Mouse (Mus musculus) MEL (cell line): ENCODE measurements around the gene Abcc6. TPM values are rescaled to one million over a fixed set of nuclear protein-coding genes. Genes with fewer than 3 reads are reported as not detected.

ENCODE experiments used
- DNase-seq: peaks from one replicate; pipeline ENCODE4 v3.0.0; 2011; ENCODE audit warnings: low read depth, low spot score
- H3K27ac ChIP-seq: 2 replicates; pipeline ENCODE4 v1.5.1; 2012; ENCODE audit warnings: low read depth, mild to moderate bottlenecking, control low read depth, low read length, moderate library complexity; ENCODE audit not compliant: control insufficient read depth
- H3K27me3 ChIP-seq, 2 experiments: fragments of 150-350 bp in 1 of 2; sonication (generic) in 1 of 2; 2 replicates each; pipeline ENCODE4 v1.6.1; 2012; ENCODE audit warnings: low read length in 2 of 2, mild to moderate bottlenecking in 2 of 2, improper control_type of control experiment in 1 of 2, moderate library complexity in 1 of 2; ENCODE audit not compliant: insufficient read depth in 2 of 2, control insufficient read depth in 1 of 2
- H3K36me3 ChIP-seq, 2 experiments: 2 replicates each; pipeline ENCODE4 v1.6.1; 2012 to 2014; ENCODE audit warnings: low read length in 2 of 2, improper control_type of control experiment in 1 of 2, inconsistent platforms in 1 of 2, mild to moderate bottlenecking in 1 of 2; ENCODE audit not compliant: insufficient read depth in 2 of 2, control insufficient read depth in 1 of 2
- H3K4me1 ChIP-seq, 2 experiments: fragments of 150-350 bp in 1 of 2; sonication (generic) in 1 of 2; 2 replicates each; pipeline ENCODE4 v1.6.1; 2012; ENCODE audit warnings: low read length in 2 of 2, improper control_type of control experiment in 1 of 2, mild to moderate bottlenecking in 1 of 2; ENCODE audit not compliant: insufficient read depth in 2 of 2, control insufficient read depth in 1 of 2
- H3K4me3 ChIP-seq, 2 experiments: fragments of 150-350 bp in 1 of 2; sonication (generic) in 1 of 2; 2 replicates each; pipeline ENCODE4 v1.5.1; 2012; ENCODE audit warnings: low read depth in 2 of 2, low read length in 2 of 2, mild to moderate bottlenecking in 2 of 2, moderate library complexity in 2 of 2, control low read depth in 1 of 2, improper control_type of control experiment in 1 of 2; ENCODE audit not compliant: control insufficient read depth in 1 of 2, insufficient read depth in 1 of 2
- H3K79me2 ChIP-seq: 2 replicates; pipeline ENCODE4 v1.6.1; 2012; ENCODE audit warnings: mild to moderate bottlenecking, low read length, moderate library complexity; ENCODE audit not compliant: control insufficient read depth, poor library complexity, insufficient read depth
- H3K9ac ChIP-seq: 2 replicates; pipeline ENCODE4 v1.6.1; 2012; ENCODE audit warnings: low read depth, mild to moderate bottlenecking, control low read depth, low read length, moderate library complexity; ENCODE audit not compliant: control insufficient read depth, poor library complexity, severe bottlenecking
- H3K9me3 ChIP-seq: fragments of 150-350 bp; sonication (generic); replicated peaks from 2 replicates; pipeline ENCODE4 v1.6.1; 2012; ENCODE audit warnings: mild to moderate bottlenecking, low read length, improper control_type of control experiment, moderate library complexity; ENCODE audit not compliant: insufficient read depth
- BHLHE40 ChIP-seq: IDR thresholded peaks from 2 replicates; pipeline ENCODE4 v1.6.1; 2012; ENCODE audit warnings: low read depth, mild to moderate bottlenecking, inconsistent platforms, low read length, improper control_type of control experiment, borderline replicate concordance
- CHD1 ChIP-seq: IDR thresholded peaks from 2 replicates; pipeline ENCODE4 v1.6.1; 2012; ENCODE audit warnings: low read depth, mild to moderate bottlenecking, inconsistent platforms, low read length, improper control_type of control experiment
- E2F4 ChIP-seq: IDR thresholded peaks from 2 replicates; pipeline ENCODE4 v1.6.1; 2011; ENCODE audit warnings: low read depth, low read length, improper control_type of control experiment, borderline replicate concordance
- ETS1 ChIP-seq: IDR thresholded peaks from 2 replicates; pipeline ENCODE4 v1.6.1; 2012; ENCODE audit warnings: low read depth, mild to moderate bottlenecking, inconsistent platforms, low read length, improper control_type of control experiment, moderate library complexity
- GATA1 ChIP-seq: IDR thresholded peaks from 2 replicates; pipeline ENCODE4 v1.6.1; 2011; ENCODE audit warnings: low read depth, low read length, improper control_type of control experiment
- HCFC1 ChIP-seq: IDR thresholded peaks from 2 replicates; pipeline ENCODE4 v1.6.1; 2012; ENCODE audit warnings: low read depth, mild to moderate bottlenecking, inconsistent platforms, low read length, improper control_type of control experiment, moderate library complexity
- MAX ChIP-seq: IDR thresholded peaks from 2 replicates; pipeline ENCODE4 v1.6.1; 2011; ENCODE audit warnings: low read length, improper control_type of control experiment
- MEF2A ChIP-seq: IDR thresholded peaks from 2 replicates; pipeline ENCODE4 v1.6.1; 2014; ENCODE audit warnings: low read depth, mild to moderate bottlenecking, inconsistent platforms, low read length, improper control_type of control experiment; ENCODE audit not compliant: poor library complexity, insufficient replicate concordance, severe bottlenecking; ENCODE audit errors: extremely low read depth
- MXI1 ChIP-seq: IDR thresholded peaks from 2 replicates; pipeline ENCODE4 v1.6.1; 2011; ENCODE audit warnings: mild to moderate bottlenecking, low read depth, low read length, improper control_type of control experiment
- MYB ChIP-seq: IDR thresholded peaks from 2 replicates; pipeline ENCODE4 v1.6.1; 2011; ENCODE audit warnings: mild to moderate bottlenecking, low read depth, low read length, improper control_type of control experiment
- MYC ChIP-seq: IDR thresholded peaks from 2 replicates; pipeline ENCODE4 v1.6.1; 2011; ENCODE audit warnings: low read depth, mild to moderate bottlenecking, low read length, improper control_type of control experiment, moderate library complexity
- NELFE ChIP-seq: IDR thresholded peaks from 2 replicates; pipeline ENCODE4 v1.6.1; 2011; ENCODE audit warnings: low read depth, low read length, improper control_type of control experiment
- POLR2AphosphoS2 ChIP-seq: IDR thresholded peaks from 2 replicates; pipeline ENCODE4 v1.6.1; 2011; ENCODE audit warnings: low read length, improper control_type of control experiment
- POLR2AphosphoS5 ChIP-seq: IDR thresholded peaks from 2 replicates; pipeline ENCODE4 v1.6.1; 2012; ENCODE audit warnings: low read depth, borderline replicate concordance, mild to moderate bottlenecking, inconsistent platforms, low read length, moderate library complexity, mixed read lengths
- RAD21 ChIP-seq: IDR thresholded peaks from 2 replicates; pipeline ENCODE4 v1.6.1; 2011; ENCODE audit warnings: mild to moderate bottlenecking, low read depth, low read length, improper control_type of control experiment
- SIN3A ChIP-seq: IDR thresholded peaks from 2 replicates; pipeline ENCODE4 v1.6.1; 2012; ENCODE audit warnings: low read length, improper control_type of control experiment, inconsistent platforms
- SMC3 ChIP-seq: IDR thresholded peaks from 2 replicates; pipeline ENCODE4 v1.6.1; 2011; ENCODE audit warnings: low read depth, low read length, improper control_type of control experiment
- TAL1 ChIP-seq: IDR thresholded peaks from 2 replicates; pipeline ENCODE4 v1.6.1; 2012; ENCODE audit warnings: mild to moderate bottlenecking, inconsistent platforms, low read length, moderate library complexity, mixed read lengths
- TCF12 ChIP-seq: IDR thresholded peaks from 2 replicates; pipeline ENCODE4 v1.6.1; 2014; ENCODE audit warnings: low read depth, mild to moderate bottlenecking, inconsistent platforms, low read length, improper control_type of control experiment, moderate library complexity
- UBTF ChIP-seq: IDR thresholded peaks from 2 replicates; pipeline ENCODE4 v1.6.1; 2012; ENCODE audit warnings: low read depth, mild to moderate bottlenecking, inconsistent platforms, low read length, improper control_type of control experiment, moderate library complexity, borderline replicate concordance; ENCODE audit not compliant: insufficient read depth
- USF1 ChIP-seq: IDR thresholded peaks from 2 replicates; pipeline ENCODE4 v1.6.1; 2014; ENCODE audit warnings: low read depth, mild to moderate bottlenecking, inconsistent platforms, low read length, improper control_type of control experiment, moderate library complexity
- USF2 ChIP-seq, 2 experiments: IDR thresholded peaks; 2 replicates each; pipeline ENCODE4 v1.6.1; 2011 to 2012; ENCODE audit warnings: improper control_type of control experiment in 2 of 2, low read length in 2 of 2, borderline replicate concordance in 1 of 2, inconsistent platforms in 1 of 2, low read depth in 1 of 2, mild to moderate bottlenecking in 1 of 2; ENCODE audit not compliant: insufficient read depth in 1 of 2
- ZC3H11A ChIP-seq: IDR thresholded peaks from 2 replicates; pipeline ENCODE4 v1.6.1; 2012; ENCODE audit warnings: low read depth, mild to moderate bottlenecking, inconsistent platforms, low read length, improper control_type of control experiment
- ZNF384 ChIP-seq: IDR thresholded peaks from 2 replicates; pipeline ENCODE4 v1.6.1; 2012; ENCODE audit warnings: low read depth, mild to moderate bottlenecking, inconsistent platforms, low read length, improper control_type of control experiment
- polyA plus RNA-seq, 2 experiments: library from polyadenylated mRNA; stranded (reverse) in 1 of 2; unstranded in 1 of 2; fragments of >175 nt in 1 of 2; fragments of >200 nt in 1 of 2; gene quantifications; 2 replicates each; pipeline versions ENCODE4 v1.2.1 to v1.2.4; 2012; ENCODE audit warnings: low replicate concordance in 2 of 2, low read depth in 1 of 2; ENCODE audit not compliant: insufficient read length in 2 of 2, insufficient read depth in 1 of 2, missing spikeins in 1 of 2
- total RNA-seq: library from RNA; depleted of rRNA; stranded (reverse); fragments of 300-350 nt; gene quantifications from 2 replicates; pipeline ENCODE4 v1.2.3, GENCODE M21; 2012

Abcc6 gene
- total and polyA plus RNA-seq, 3 experiments = 0.04 to 0.12 TPM; not detected in 1

DNA sequence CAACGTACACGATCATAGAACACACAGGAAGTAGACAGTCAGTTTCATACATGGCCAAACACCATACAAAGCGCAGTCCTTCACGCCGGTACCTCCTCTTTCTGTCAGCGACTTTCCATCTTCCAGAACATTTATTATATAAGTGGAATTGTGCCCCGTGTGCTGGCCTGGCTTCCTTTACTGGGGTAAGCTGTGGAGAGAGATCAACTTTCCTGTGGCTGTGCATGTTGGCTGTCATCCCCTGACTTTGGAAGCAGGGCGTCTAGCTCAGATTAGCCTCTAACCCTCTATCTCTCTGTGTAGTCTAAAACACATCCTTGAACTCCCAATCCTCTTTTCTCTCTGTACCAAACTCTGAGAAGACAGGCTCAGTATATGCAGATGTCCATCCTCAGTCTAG is 38.7 kb upstream of the Abcc6 start:
- Histone ChIP-seq H3K79me2 (no peaks in the 10 kb centered on the region), H3K27ac (no peak overlapping the region), H3K36me3 (peaks cover 0 to 15% of the 10 kb centered on the region in 2 experiments; a peak in 2 of 4 replicates), H3K4me1 (no peaks in the 10 kb centered on the region), H3K27me3 (no peaks in the 10 kb centered on the region), H3K9me3 (no peaks in the 10 kb centered on the region), H3K9ac (no peak overlapping the region), H3K4me3 (no peak overlapping the region)
- TF ChIP-seq MYB = no peak
- no peak for TF ChIP-seq NELFE
- no peak for TF ChIP-seq SIN3A
- no peak for TF ChIP-seq USF2 (IDR thresholded peaks at IDR 0.05; ENCODE audit: borderline replicate concordance in 1 of 2, insufficient read depth in 1 of 2, low read depth in 1 of 2, low read length in 2 of 2)
- TF ChIP-seq SMC3 = no peak
- TF ChIP-seq MYC = no peak
- no peak for TF ChIP-seq POLR2AphosphoS5
- no peak for TF ChIP-seq UBTF
- TF ChIP-seq ZC3H11A = no peak
- TF ChIP-seq ETS1 = no peak
- TF ChIP-seq TCF12 = no peak
- TF ChIP-seq MEF2A = no peak
- DNase-seq = no peak

DNA sequence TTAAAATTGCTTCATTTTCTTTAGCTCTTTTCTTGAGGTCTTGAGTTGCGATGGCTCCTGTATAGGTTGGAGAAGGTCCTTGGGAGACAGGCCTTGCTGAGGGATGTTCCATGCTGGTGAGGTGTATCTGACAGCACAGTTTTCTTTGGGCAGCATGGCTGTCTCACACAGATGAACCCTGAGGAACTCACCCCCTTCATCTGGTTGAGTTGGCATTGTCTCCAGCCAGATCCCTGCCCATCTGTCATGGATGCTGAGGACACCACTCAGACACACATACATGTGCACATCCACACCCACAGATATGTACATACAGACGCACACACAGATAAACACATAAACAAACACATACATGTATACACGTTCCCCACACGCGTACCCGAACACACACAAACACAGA is 33.2 kb upstream of the Abcc6 start:
- H3K79me2 ChIP-seq = no peaks in the 10 kb centered on the region
- peaks cover 0 to 20% of the 10 kb centered on the region in 2 experiments; a peak in 2 of 4 replicates for H3K36me3 ChIP-seq
- no peak overlapping the region for H3K4me3 ChIP-seq
- no peak overlapping the region for H3K9ac ChIP-seq
- no peaks in the 10 kb centered on the region for H3K4me1 ChIP-seq
- no peak overlapping the region for H3K27ac ChIP-seq
- no peaks in the 10 kb centered on the region for H3K9me3 ChIP-seq
- H3K27me3 ChIP-seq = no peaks in the 10 kb centered on the region
- TF ChIP-seq TAL1 (no peak), RAD21 (no peak), GATA1 (no peak), TCF12 (no peak), SMC3 (no peak), E2F4 (no peak), MYB (no peak), USF1 (no peak), MXI1 (no peak), MAX (no peak), SIN3A (no peak), HCFC1 (no peak), BHLHE40 (no peak), ZNF384 (no peak), MYC (no peak), CHD1 (no peak), POLR2AphosphoS5 (no peak), POLR2AphosphoS2 (no peak), USF2 (IDR thresholded peaks at IDR 0.05; ENCODE audit: borderline replicate concordance in 1 of 2, insufficient read depth in 1 of 2, low read depth in 1 of 2, low read length in 2 of 2) (no peak)
- DNase-seq = no peak
